Mouse (Mus musculus) liver, embryonic 15.5 days (tissue): ENCODE measurements at regions not wholly inside any gene's neighbourhood (a gene's known extent, or its start where the extent isn't known, plus 50 kb on each side); places are given as distances from the start of the nearest gene placed in this dataset.

Source experiments
- ATAC-seq: fragments of 200-750 bp; cut with Nextera tagmentation; 2 replicates; pipeline ENCODE4 v1.8.0; 2017; ENCODE audit warnings: moderate number of reproducible peaks, mild to moderate bottlenecking, moderate library complexity; ENCODE audit not compliant: insufficient read depth
- H3K27ac ChIP-seq: fragments of 300-500 bp; sonication (generic); replicated peaks from 2 replicates; pipeline ENCODE4 v1.5.1; 2015; ENCODE audit warnings: mild to moderate bottlenecking, inconsistent platforms
- H3K27me3 ChIP-seq: fragments of 300-500 bp; sonication (generic); 2 replicates; pipeline ENCODE4 v1.6.1; 2015; ENCODE audit warnings: mild to moderate bottlenecking, inconsistent platforms
- H3K36me3 ChIP-seq: fragments of 300-500 bp; sonication (generic); replicated peaks from 2 replicates; pipeline ENCODE4 v1.6.1; 2015; ENCODE audit warnings: moderate library complexity, mild to moderate bottlenecking, inconsistent platforms
- H3K4me1 ChIP-seq: fragments of 300-500 bp; sonication (generic); replicated peaks from 2 replicates; pipeline ENCODE4 v1.6.1; 2015; ENCODE audit warnings: inconsistent platforms
- H3K4me2 ChIP-seq: fragments of 300-500 bp; sonication (generic); 2 replicates; pipeline ENCODE4 v1.6.1; 2015; ENCODE audit warnings: moderate library complexity, mild to moderate bottlenecking, inconsistent platforms
- H3K4me3 ChIP-seq: fragments of 300-500 bp; sonication (generic); replicated peaks from 2 replicates; pipeline ENCODE4 v1.5.1; 2015; ENCODE audit warnings: mild to moderate bottlenecking, inconsistent platforms
- H3K9ac ChIP-seq: fragments of 300-500 bp; sonication (generic); 2 replicates; pipeline ENCODE4 v1.6.1; 2015; ENCODE audit warnings: moderate library complexity, mild to moderate bottlenecking, inconsistent platforms
- H3K9me3 ChIP-seq: fragments of 300-500 bp; sonication (generic); replicated peaks from 2 replicates; pipeline ENCODE4 v1.6.1; 2016; ENCODE audit warnings: inconsistent platforms
- WGBS: fragments of 180-500 bp; shearing (Covaris S2); methylation state at CpG from one replicate; pipeline ENCODE4 v1.1.7; 2015; ENCODE audit warnings: mixed read lengths; ENCODE audit not compliant: insufficient replicate concordance; 5-methylcytosine and 5-hydroxymethylcytosine counted together

- H3K27ac ChIP-seq = no peak overlapping the region
- 31% methylated on average over 4 of the region's 4 CpGs for WGBS
- no peak overlapping the region for H3K9ac ChIP-seq
- no peak overlapping the region for H3K4me3 ChIP-seq
- no peaks in the 10 kb centered on the region for H3K36me3 ChIP-seq
- peaks cover 15% of the 10 kb centered on the region for H3K4me1 ChIP-seq
- no peaks in the 10 kb centered on the region for H3K27me3 ChIP-seq
- no peak for ATAC-seq
- no peaks in the 10 kb centered on the region for H3K9me3 ChIP-seq
- no peak overlapping the region for H3K4me2 ChIP-seq
Measured at GRCm38 (mm10) chr13:52152221-52152620, 305.7 kb downstream of the Gadd45g start.

DNA sequence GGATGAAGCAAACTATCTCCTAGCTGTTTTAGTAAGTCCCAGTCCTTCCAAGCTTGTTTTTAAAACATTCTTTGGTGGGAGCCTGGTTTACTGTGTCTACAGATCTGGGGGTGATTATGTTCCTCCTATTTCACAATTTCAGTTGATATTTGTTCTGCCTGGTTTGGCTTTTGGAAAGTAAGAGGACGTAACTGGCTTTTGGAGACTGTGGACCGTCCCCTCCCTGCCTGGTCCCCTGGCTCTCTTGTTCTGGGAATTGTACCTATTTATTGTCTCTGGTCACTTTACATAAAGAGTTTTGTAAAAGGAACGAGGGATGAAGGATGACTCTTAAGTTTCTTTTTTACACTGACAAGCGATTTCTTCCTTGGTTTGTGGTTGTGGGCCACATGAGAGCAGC is 306.6 kb downstream of the Gadd45g start:
- Histone ChIP-seq H3K4me3 (no peak overlapping the region), H3K4me1 (peaks cover 15% of the 10 kb centered on the region), H3K27ac (no peak overlapping the region), H3K4me2 (no peak overlapping the region), H3K36me3 (no peaks in the 10 kb centered on the region), H3K27me3 (no peaks in the 10 kb centered on the region), H3K9me3 (no peaks in the 10 kb centered on the region), H3K9ac (no peak overlapping the region)
- no peak for ATAC-seq
- WGBS = 36% methylated on average over 4 of the region's 4 CpGs

- no peaks in the 10 kb centered on the region for H3K36me3 ChIP-seq
- H3K9ac ChIP-seq = no peak overlapping the region
- H3K4me3 ChIP-seq = no peak overlapping the region
- H3K4me1 ChIP-seq = peaks cover 15% of the 10 kb centered on the region
- no peak overlapping the region for H3K4me2 ChIP-seq
- no peaks in the 10 kb centered on the region for H3K27me3 ChIP-seq
- no peak overlapping the region for H3K27ac ChIP-seq
- 40% methylated on average over 4 of the region's 4 CpGs for WGBS
- H3K9me3 ChIP-seq = no peaks in the 10 kb centered on the region
- ATAC-seq = 0 out of 2 replicates have a peak, but pooled peaks have one; percentile 39
Measured at GRCm38 (mm10) chr13:52153576-52153975, 307.1 kb downstream of the Gadd45g start.

DNA sequence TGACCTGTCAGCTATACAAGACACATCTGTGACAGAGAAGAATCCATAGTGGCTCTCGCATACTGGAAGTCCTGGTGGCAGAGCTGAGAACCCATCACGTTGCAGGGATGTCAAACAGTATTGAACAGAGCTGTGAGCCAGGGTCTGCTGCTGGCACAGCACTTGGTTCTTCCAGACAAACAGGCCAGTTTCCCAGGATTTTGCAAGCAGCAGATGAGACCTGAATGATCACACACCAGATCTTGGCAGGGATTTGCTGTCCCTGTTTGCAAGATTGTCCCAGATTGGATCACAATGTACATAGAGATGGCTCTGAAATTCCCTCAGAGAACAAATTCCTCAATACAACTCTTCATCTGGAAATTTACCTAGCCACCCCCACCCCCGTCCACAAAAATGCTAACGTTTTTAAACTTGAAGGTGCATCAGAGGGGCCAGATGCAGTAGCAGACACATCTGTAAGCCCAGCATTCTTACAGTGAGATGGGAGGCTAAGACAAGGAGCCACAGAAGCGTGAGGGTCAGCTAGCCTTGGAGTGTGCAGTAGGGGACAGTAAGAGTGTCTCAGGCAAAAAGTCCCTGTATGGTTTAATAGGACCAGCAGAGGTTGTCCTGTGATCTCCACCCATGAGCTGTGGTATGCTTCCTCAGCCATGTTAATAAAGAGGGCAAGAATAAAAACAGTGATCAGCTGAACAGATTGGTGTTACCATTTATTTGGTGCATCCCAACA is 307.8 kb downstream of the Gadd45g start:
- ATAC-seq = no peak
- 45% methylated on average over 5 of the region's 5 CpGs for WGBS

GRCm38 (mm10) chr13:52154844-52155587 is 308.5 kb downstream of the Gadd45g start:
- H3K9me3 ChIP-seq = no peaks in the 10 kb centered on the region
- H3K36me3 ChIP-seq = no peaks in the 10 kb centered on the region
- no peak overlapping the region for H3K4me3 ChIP-seq
- WGBS = 59% methylated on average over 14 of the region's 14 CpGs
- peaks cover 15% of the 10 kb centered on the region for H3K4me1 ChIP-seq
- no peak overlapping the region for H3K4me2 ChIP-seq
- H3K27me3 ChIP-seq = no peaks in the 10 kb centered on the region
- no peak overlapping the region for H3K9ac ChIP-seq
- 0 out of 2 replicates have a peak, but pooled peaks have one; percentile 38 for ATAC-seq
- H3K27ac ChIP-seq = peak overlapping the region; percentile 33; the same call in 1 of the 2 replicates

More for the DNA sequence above, 307.8 kb downstream of the Gadd45g start:
- Histone ChIP-seq H3K4me1 (peaks cover 15% of the 10 kb centered on the region), H3K9ac (no peak overlapping the region), H3K36me3 (no peaks in the 10 kb centered on the region), H3K9me3 (no peaks in the 10 kb centered on the region), H3K27ac (no peak overlapping the region), H3K4me2 (no peak overlapping the region), H3K27me3 (no peaks in the 10 kb centered on the region), H3K4me3 (no peak overlapping the region)

DNA sequence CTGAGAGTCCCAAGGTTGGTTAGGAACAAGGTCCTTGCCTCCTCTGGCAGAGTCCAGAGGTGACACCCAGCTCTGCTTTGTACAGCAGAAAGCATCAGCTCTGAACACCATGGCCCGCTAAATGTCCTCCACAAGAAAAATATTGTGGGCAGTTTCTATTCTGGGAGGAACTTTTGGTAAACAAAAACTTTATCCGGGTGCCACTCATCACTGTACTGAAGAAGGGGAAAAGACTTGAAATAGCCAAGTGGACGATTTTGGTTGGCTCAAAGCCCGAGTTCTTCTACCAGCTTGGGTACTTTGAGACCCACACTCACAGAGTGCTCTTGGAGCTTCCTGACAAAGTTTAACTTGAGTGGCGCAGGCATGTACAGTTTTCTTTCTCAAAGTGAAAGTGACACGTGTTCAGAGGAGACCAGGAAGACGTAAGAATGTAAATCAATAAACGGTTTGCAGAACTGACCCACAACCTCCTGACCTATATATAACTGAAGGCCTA is 309.2 kb downstream of the Gadd45g start:
- ATAC-seq = peak; percentile 75
- Histone ChIP-seq H3K27ac (0 out of 2 replicates have a peak overlapping the region, but pooled peaks have one; percentile 33), H3K27me3 (no peaks in the 10 kb centered on the region), H3K36me3 (no peaks in the 10 kb centered on the region), H3K9me3 (no peaks in the 10 kb centered on the region), H3K9ac (no peak overlapping the region), H3K4me3 (no peak overlapping the region), H3K4me2 (peak overlapping the region; percentile 10), H3K4me1 (peaks cover 15% of the 10 kb centered on the region)
- 26% methylated on average over 8 of the region's 8 CpGs for WGBS

DNA sequence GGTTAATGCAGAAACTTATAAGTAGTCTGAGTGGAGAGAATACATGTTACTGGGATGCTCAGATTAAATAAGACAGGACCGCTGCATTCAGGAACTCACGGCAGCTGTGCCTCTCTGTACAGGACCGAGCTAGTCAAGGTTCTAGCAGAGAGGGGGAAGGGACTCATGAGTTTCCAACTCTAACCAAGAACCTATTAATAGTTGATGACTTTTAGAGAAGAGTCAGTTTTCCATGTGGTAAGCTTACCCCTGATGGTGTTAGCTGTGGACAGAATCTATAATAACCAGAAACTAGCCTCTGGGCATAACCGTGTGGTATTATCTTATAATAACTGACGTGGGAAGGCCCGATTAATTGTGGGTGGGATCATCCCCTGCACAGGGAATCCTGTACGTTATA is 316.2 kb downstream of the Gadd45g start:
- H3K4me3 ChIP-seq = no peak overlapping the region
- no peaks in the 10 kb centered on the region for H3K4me1 ChIP-seq
- ATAC-seq = no peak
- no peaks in the 10 kb centered on the region for H3K9me3 ChIP-seq
- H3K36me3 ChIP-seq = no peaks in the 10 kb centered on the region
- no peak overlapping the region for H3K9ac ChIP-seq
- no peak overlapping the region for H3K27ac ChIP-seq
- H3K4me2 ChIP-seq = no peak overlapping the region
- H3K27me3 ChIP-seq = no peaks in the 10 kb centered on the region
- whole genome bisulfite sequencing = 72% methylated on average over 7 of the region's 7 CpGs

- Histone ChIP-seq H3K4me2 (no peak overlapping the region), H3K27ac (no peak overlapping the region), H3K27me3 (no peaks in the 10 kb centered on the region), H3K4me1 (no peaks in the 10 kb centered on the region), H3K4me3 (no peak overlapping the region), H3K36me3 (no peaks in the 10 kb centered on the region), H3K9me3 (no peaks in the 10 kb centered on the region), H3K9ac (no peak overlapping the region)
- WGBS = 86% methylated on average over 1 of the region's 1 CpGs
- ATAC-seq = no peak
Measured at GRCm38 (mm10) chr13:52165531-52165930, 319.1 kb downstream of the Gadd45g start.

DNA sequence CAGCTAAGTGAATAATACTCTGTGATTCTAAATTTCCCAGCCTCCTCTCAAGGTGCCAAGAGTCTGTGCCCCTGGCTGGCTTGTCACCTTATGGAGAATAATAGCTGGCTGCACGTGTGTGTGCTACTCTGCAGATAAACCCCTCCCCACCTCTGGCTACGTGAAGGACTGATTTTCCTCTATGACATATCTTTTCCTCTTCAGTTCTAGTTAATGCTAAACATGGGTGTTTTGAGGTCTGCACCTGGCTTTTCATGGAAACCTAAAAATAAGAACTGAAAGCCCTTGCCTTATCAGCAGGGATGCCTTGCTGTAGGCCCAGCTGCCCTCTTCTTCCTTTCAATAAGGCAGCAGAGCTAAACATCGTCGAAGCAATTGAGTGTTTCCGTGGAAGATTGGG is 321.5 kb downstream of the Gadd45g start:
- Histone ChIP-seq H3K4me1 (no peaks in the 10 kb centered on the region), H3K4me2 (no peak overlapping the region), H3K4me3 (no peak overlapping the region), H3K9me3 (no peaks in the 10 kb centered on the region), H3K27me3 (no peaks in the 10 kb centered on the region), H3K27ac (no peak overlapping the region), H3K9ac (no peak overlapping the region), H3K36me3 (no peaks in the 10 kb centered on the region)
- no peak for ATAC-seq
- 46% methylated on average over 5 of the region's 5 CpGs for WGBS

- 70% methylated on average over 9 of the region's 9 CpGs for WGBS
- H3K27me3 ChIP-seq = no peaks in the 10 kb centered on the region
- H3K4me3 ChIP-seq = no peak overlapping the region
- H3K36me3 ChIP-seq = no peaks in the 10 kb centered on the region
- no peak overlapping the region for H3K27ac ChIP-seq
- no peaks in the 10 kb centered on the region for H3K4me1 ChIP-seq
- no peak for ATAC-seq
- no peak overlapping the region for H3K4me2 ChIP-seq
- H3K9me3 ChIP-seq = no peaks in the 10 kb centered on the region
- no peak overlapping the region for H3K9ac ChIP-seq
Measured at GRCm38 (mm10) chr13:52172706-52173346, 326.3 kb downstream of the Gadd45g start.

GRCm38 (mm10) chr13:52175665-52176064 is 329.2 kb downstream of the Gadd45g start:
- H3K9me3 ChIP-seq = no peaks in the 10 kb centered on the region
- no peaks in the 10 kb centered on the region for H3K4me1 ChIP-seq
- no peaks in the 10 kb centered on the region for H3K27me3 ChIP-seq
- no peak for ATAC-seq
- H3K4me3 ChIP-seq = no peak overlapping the region
- no peaks in the 10 kb centered on the region for H3K36me3 ChIP-seq
- no peak overlapping the region for H3K27ac ChIP-seq
- WGBS = 29% methylated on average over 2 of the region's 2 CpGs
- H3K4me2 ChIP-seq = no peak overlapping the region
- H3K9ac ChIP-seq = no peak overlapping the region
